Mouse (Mus musculus) thymus, adult 2 months (tissue): ENCODE results near the gene Vstm4. TPM values are rescaled to one million over a fixed set of nuclear protein-coding genes. Genes with fewer than 3 reads are reported as not detected.

Source experiments
- DNase-seq: peaks from one replicate; pipeline ENCODE4 v3.0.0; 2021
- H3K27ac ChIP-seq: fragments of 200-500 bp; 2 replicates; pipeline ENCODE4 v1.5.1; 2012; ENCODE audit warnings: low read length, control low read depth; ENCODE audit not compliant: control insufficient read depth, insufficient read depth
- H3K27me3 ChIP-seq: fragments of 200-500 bp; 2 replicates; pipeline ENCODE4 v1.6.1; 2012; ENCODE audit warnings: mild to moderate bottlenecking, low read length, moderate library complexity, mixed read lengths; ENCODE audit not compliant: control insufficient read depth, insufficient read depth
- H3K36me3 ChIP-seq: fragments of 200-500 bp; 2 replicates; pipeline ENCODE4 v1.6.1; 2012; ENCODE audit warnings: mild to moderate bottlenecking, low read length, moderate library complexity; ENCODE audit not compliant: control insufficient read depth, insufficient read depth
- H3K4me1 ChIP-seq: fragments of 200-500 bp; replicated peaks from 2 replicates; pipeline ENCODE4 v1.6.1; 2012; ENCODE audit warnings: low read length; ENCODE audit not compliant: control insufficient read depth, insufficient read depth
- H3K4me3 ChIP-seq: fragments of 200-500 bp; 2 replicates; pipeline ENCODE4 v1.5.1; 2012; ENCODE audit warnings: mild to moderate bottlenecking, low read length, control low read depth, moderate library complexity; ENCODE audit not compliant: control insufficient read depth, insufficient read depth
- CTCF ChIP-seq: fragments of 200-500 bp; IDR thresholded peaks from 2 replicates; pipeline ENCODE4 v1.5.1; 2012; ENCODE audit warnings: mild to moderate bottlenecking, control low read depth, low read length, moderate library complexity, borderline replicate concordance; ENCODE audit not compliant: control insufficient read depth, poor library complexity, insufficient read depth; ENCODE audit errors: extremely low read depth
- POLR2A ChIP-seq: fragments of 200-500 bp; IDR thresholded peaks from 2 replicates; pipeline ENCODE4 v1.6.1; 2012; ENCODE audit warnings: mild to moderate bottlenecking, low read length, control low read depth, moderate library complexity; ENCODE audit not compliant: control insufficient read depth, poor library complexity, insufficient read depth; ENCODE audit errors: extremely low read depth
- WGBS: fragments of 180-500 bp; shearing (Covaris S2); methylation state at CpG from one replicate; pipeline ENCODE4 v1.1.7; 2018; 5-methylcytosine and 5-hydroxymethylcytosine counted together
- polyA plus RNA-seq: library from polyadenylated mRNA; depleted of rRNA; stranded (reverse); fragments of >200 nt; gene quantifications from 2 replicates; pipeline ENCODE4 v1.2.3, GENCODE M21; 2012

Vstm4 gene
- polyA plus RNA-seq, 1 experiment = 1.8 TPM

GRCm38 (mm10) chr14:32833847-32834246 lies 22.7 kb upstream of the Vstm4 start, which contains the start of gene Fam170b:
Gene Fam170b, plus strand, starts transcription at chr14:32833962.
- H3K4me1 ChIP-seq = no peaks in the 10 kb centered on the region
- H3K27me3 ChIP-seq = no peaks in the 10 kb centered on the region
- 82% methylated on average over 8 of the region's 8 CpGs for WGBS
- H3K36me3 ChIP-seq = no peaks in the 10 kb centered on the region
- no peak within 1 kb of the TSS for H3K4me3 ChIP-seq
- no peak for TF ChIP-seq CTCF
- no peak for TF ChIP-seq POLR2A
- no peak within 1 kb of the TSS for H3K27ac ChIP-seq
- no peak for DNase-seq

- H3K4me3 ChIP-seq = no peak overlapping the region
- WGBS = 81% methylated on average over 14 of the region's 14 CpGs
- no peak for TF ChIP-seq POLR2A
- TF ChIP-seq CTCF = no peak
- no peaks in the 10 kb centered on the region for H3K27me3 ChIP-seq
- H3K27ac ChIP-seq = no peak overlapping the region
- DNase-seq = no peak
- H3K4me1 ChIP-seq = no peaks in the 10 kb centered on the region
- H3K36me3 ChIP-seq = no peaks in the 10 kb centered on the region
Observed at GRCm38 (mm10) chr14:32835181-32835580, 21.4 kb upstream of the Vstm4 start.

GRCm38 (mm10) chr14:32835596-32835995 lies 21.0 kb upstream of the Vstm4 start:
- no peak for DNase-seq
- no peak overlapping the region for H3K4me3 ChIP-seq
- H3K36me3 ChIP-seq = no peaks in the 10 kb centered on the region
- H3K27ac ChIP-seq = no peak overlapping the region
- no peak for TF ChIP-seq CTCF
- no peak for TF ChIP-seq POLR2A
- 95% methylated on average over 14 of the region's 14 CpGs for WGBS
- no peaks in the 10 kb centered on the region for H3K4me1 ChIP-seq
- no peaks in the 10 kb centered on the region for H3K27me3 ChIP-seq

- H3K4me1 ChIP-seq = no peaks in the 10 kb centered on the region
- no peaks in the 10 kb centered on the region for H3K36me3 ChIP-seq
- WGBS = 97% methylated on average over 11 of the region's 11 CpGs
- TF ChIP-seq POLR2A = no peak
- TF ChIP-seq CTCF = no peak
- no peak overlapping the region for H3K4me3 ChIP-seq
- H3K27ac ChIP-seq = no peak overlapping the region
- no peaks in the 10 kb centered on the region for H3K27me3 ChIP-seq
- DNase-seq = no peak
Observed at GRCm38 (mm10) chr14:32836191-32836590, 20.4 kb upstream of the Vstm4 start.

- Histone ChIP-seq H3K27me3 (no peaks in the 10 kb centered on the region), H3K4me3 (no peak overlapping the region), H3K27ac (no peak overlapping the region), H3K36me3 (no peaks in the 10 kb centered on the region), H3K4me1 (no peaks in the 10 kb centered on the region)
- TF ChIP-seq CTCF (no peak), POLR2A (no peak)
- DNase-seq = no peak
Observed at GRCm38 (mm10) chr14:32842052-32842451, 14.5 kb upstream of the Vstm4 start.

GRCm38 (mm10) chr14:32854059-32854458 lies 2.5 kb upstream of the Vstm4 start:
- no peaks in the 10 kb centered on the region for H3K36me3 ChIP-seq
- no peak overlapping the region for H3K4me3 ChIP-seq
- no peak overlapping the region for H3K27ac ChIP-seq
- no peak for DNase-seq
- H3K27me3 ChIP-seq = peaks cover 4% of the 10 kb centered on the region; the same call in 1 of the 2 replicates
- 91% methylated on average over 4 of the region's 4 CpGs for WGBS
- no peaks in the 10 kb centered on the region for H3K4me1 ChIP-seq
- TF ChIP-seq CTCF = no peak
- no peak for TF ChIP-seq POLR2A

GRCm38 (mm10) chr14:32856246-32856645 lies 310 bp upstream of the Vstm4 start:
- Histone ChIP-seq H3K27ac (no peak overlapping the region), H3K4me3 (no peak overlapping the region), H3K36me3 (no peaks in the 10 kb centered on the region), H3K27me3 (peaks cover 4% of the 10 kb centered on the region; the same call in 1 of the 2 replicates), H3K4me1 (no peaks in the 10 kb centered on the region)
- TF ChIP-seq POLR2A (no peak), CTCF (no peak)
- WGBS = 44% methylated on average over 5 of the region's 5 CpGs
- no peak for DNase-seq
